Mouse (Mus musculus): ENCODE results near the gene Muc5ac.

DNA sequence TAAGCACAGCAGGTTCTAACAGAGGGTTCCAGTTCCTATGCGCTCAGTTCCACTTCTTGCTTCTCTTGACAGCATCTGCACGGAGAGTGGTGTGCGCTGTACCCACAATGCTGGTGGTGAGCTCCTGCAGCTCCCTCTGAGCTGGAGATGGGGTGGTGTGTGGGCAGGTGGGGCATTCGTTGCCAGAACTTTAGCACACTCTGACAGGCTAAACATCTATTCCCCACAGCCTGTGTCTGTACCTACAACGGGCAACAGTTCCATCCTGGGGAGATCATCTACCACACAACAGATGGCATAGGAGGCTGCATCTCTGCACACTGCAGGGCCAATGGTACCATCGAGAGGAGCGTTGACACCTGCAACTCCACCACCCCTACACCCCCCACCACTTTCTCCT is 16.6 kb downstream of the Muc5ac start:
- no peak for TF ChIP-seq CTCF (IDR thresholded peaks at IDR 0.05; ENCODE audit: low read depth)
- TF ChIP-seq EP300 (IDR thresholded peaks at IDR 0.05; ENCODE audit: low read depth): no peak
